Mouse (Mus musculus) urinary bladder, postnatal 10 days (tissue): ENCODE results near the gene Fndc8.

Experiments used
- DNase-seq: peaks from one replicate; pipeline ENCODE4 v3.0.0; 2022; ENCODE audit warnings: low spot score

Gene Fndc8

GRCm38 (mm10) chr11:82869506-82870172 is 22.3 kb upstream of the Fndc8 start:
- DNase-seq, result no peak

DNA sequence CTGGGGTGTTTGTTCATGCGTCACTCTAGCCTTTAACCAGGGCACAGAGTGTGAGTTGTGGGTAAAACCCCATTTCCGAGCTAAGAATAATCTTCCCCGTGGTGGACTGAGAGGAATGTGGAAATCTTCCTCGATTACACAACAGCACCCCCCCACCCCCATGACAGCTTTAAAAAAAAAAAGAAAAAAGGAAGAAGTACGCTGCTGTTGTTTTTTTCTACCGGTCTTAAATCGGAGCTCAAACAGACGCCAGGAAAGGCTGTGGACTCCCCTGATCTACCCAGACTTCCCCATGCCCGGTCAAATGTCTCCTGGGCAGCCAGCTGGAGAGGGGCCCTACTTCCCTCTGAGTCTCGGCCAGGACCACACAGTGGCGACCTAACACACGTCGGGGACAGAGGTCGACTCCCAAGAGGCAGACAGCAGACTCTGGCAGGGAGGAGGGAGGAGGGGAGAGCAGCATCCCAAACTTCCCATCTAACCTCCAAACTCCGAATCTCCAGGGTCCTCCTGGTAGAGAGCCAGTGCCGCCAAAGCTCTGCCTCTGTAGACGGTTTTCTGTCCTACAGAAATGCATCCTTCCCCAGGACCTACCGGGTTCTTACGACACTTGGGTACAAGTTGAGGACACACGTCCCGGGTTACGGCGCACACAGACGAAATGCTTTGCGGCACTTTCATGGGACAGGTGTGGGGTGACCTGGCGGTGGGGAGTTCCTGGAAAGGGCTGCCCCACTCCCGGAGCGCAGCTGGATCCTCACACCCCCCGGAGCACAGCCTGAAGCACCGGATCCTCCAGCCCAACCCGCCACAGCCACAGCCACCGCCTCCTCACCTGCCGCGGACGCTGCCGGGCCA is 21.5 kb upstream of the Fndc8 start:
- DNase-seq, result no peak

- peak; percentile 86 for DNase-seq
Measured at GRCm38 (mm10) chr11:82871031-82871446, 20.9 kb upstream of the Fndc8 start, which contains the start of gene Rffl. TSS of gene Rffl (minus strand) at chr11:82871210.

- no peak for DNase-seq
Measured at GRCm38 (mm10) chr11:82874924-82875323, 17.0 kb upstream of the Fndc8 start.

- no peak for DNase-seq
Measured at GRCm38 (mm10) chr11:82875631-82876030, 16.3 kb upstream of the Fndc8 start.

- DNase-seq, result no peak
Measured at GRCm38 (mm10) chr11:82877726-82878344, 14.1 kb upstream of the Fndc8 start.

- no peak for DNase-seq
Measured at GRCm38 (mm10) chr11:82883180-82883579, 8.7 kb upstream of the Fndc8 start.

DNA sequence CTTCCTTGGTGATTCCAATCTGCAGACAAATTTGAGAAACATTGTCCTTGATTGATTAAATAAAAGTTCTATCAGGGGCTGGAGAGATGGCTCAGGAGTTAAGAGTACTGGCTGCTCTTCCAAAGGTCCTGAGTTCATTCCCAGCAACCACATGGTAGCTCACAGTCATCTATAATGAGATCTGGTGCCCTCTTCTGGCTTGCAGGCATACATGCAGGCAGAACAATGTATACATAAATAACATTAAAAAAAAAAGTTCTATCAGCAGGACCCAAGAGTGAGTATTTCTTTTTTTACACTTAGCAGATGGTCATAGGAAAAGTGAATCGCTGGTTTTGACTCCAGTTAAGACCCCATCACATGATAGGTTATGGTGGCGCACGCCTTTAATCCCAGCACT is 5.4 kb upstream of the Fndc8 start:
- DNase-seq, result no peak

GRCm38 (mm10) chr11:82888491-82888946 is 3.4 kb upstream of the Fndc8 start:
- no peak for DNase-seq

GRCm38 (mm10) chr11:82889524-82890341 is 2.2 kb upstream of the Fndc8 start:
- DNase-seq, result no peak

- DNase-seq, result peak; percentile 81
Measured at GRCm38 (mm10) chr11:82890342-82890762, 1.6 kb upstream of the Fndc8 start, which contains the start of gene Rad51d. TSS of gene Rad51d (minus strand) at chr11:82890614.

DNA sequence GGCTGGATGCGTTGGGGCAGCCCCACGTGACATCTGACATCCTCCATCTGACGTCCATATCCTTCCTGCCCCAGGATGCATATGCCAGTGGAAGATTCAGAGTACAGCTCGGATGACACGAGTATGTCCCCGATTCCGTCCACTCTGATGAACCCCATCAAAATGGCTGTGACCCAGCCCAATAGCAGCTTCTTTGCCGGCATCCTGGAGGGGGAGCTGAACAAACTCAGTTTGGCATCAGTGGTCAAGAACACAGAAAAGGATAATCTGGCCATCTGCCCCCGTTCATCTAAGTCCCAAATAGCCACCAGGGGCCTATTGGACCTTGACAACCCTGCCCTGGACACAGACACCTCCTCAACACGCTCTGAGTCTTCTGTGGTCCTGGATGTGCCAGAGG is 5.6 kb downstream of the Fndc8 start:
- DNase-seq, result no peak

DNA sequence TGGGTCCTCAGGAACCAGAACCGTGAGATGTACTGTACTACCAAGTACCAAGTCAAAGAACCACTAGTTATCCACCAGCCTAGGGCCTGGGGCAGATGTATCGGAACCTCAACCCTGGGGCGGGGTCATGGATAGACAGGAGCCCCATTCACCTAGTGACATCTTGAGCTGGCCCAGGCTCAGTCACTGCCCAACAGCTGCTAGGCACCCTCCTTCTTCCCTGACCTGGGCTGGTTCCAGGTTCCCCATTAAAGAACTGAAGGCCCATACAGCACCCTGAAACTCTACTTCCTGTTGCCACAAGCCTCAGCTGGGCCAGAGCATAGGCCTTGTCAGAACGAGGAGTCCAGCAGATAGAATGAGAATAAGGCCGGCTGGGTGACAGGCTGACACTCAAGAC is 7.8 kb downstream of the Fndc8 start:
- no peak for DNase-seq

- no peak for DNase-seq
Measured at GRCm38 (mm10) chr11:82901606-82902310, 9.8 kb downstream of the Fndc8 start.

DNA sequence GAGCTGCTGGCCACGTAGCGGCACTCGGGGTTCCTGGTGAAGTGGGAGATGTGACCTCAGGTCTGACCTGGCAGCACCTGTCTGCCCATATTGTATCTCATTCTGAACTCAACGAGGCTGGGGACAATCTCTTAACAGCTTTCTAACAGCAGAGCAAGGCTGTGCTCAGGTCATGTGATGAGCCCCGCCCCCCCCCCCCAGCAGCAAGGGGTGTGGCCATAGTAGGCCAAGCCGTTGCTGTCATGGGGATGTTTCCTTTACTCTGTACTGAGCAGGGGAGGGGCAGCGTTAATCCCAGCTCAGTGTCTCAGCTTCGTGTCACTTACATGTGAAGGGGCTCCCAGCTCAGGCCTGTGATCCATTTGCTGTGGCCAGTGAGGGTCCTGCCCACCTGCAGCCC is 13.0 kb downstream of the Fndc8 start:
- no peak for DNase-seq

DNA sequence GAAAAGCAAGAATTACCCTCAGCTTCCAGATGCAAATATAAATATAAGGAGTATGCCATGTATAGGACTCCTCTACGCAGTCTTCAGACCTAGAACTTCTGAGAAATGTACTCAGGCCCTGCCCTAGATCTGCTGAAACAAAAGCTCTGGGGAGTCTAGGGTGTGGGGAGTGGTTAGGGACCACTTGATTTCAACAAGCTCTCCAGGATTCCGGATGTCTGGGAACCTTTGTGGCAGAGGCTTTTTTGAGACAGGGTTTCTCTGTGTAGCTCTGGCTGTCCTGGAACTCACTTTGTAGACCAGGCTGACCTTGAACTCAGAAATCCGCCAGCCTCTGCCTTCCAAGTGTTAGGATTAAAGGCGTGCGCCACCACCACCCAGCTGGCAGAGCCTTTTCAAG is 13.9 kb downstream of the Fndc8 start:
- DNase-seq, result no peak

GRCm38 (mm10) chr11:82907651-82908607 is 16.0 kb downstream of the Fndc8 start, which contains the start of gene Nle1:
TSS of gene Nle1 (minus strand) at chr11:82908411.
- peak; percentile 79 for DNase-seq

GRCm38 (mm10) chr11:82908608-82908989 is 16.7 kb downstream of the Fndc8 start:
- DNase-seq, result no peak

DNA sequence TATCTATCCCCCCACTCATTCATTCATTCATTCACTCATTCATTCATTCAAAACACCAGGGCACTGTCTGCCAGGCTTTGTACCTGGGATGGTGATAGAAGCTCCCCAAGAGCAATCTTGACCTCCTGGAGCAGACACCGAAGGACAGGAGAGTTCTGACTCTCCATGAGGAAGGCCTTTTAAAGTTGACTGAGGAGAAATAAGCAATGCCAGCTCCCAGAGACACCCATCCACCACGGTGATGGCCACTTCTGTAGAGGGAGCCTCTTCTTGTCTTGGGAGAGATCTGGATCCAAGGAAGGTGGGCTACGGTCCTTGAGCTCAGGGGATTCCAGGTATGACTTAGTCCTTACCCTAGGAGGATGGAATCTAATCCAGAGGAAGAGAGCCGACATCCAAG is 18.3 kb downstream of the Fndc8 start, which contains the start of gene Unc45b:
Unc45b (plus strand) TSS at position 301 of the 400 bp plus-strand sequence.
- no peak for DNase-seq
